Mouse (Mus musculus): ENCODE results near the gene Dnajb5. TPM values are rescaled to one million over a fixed set of nuclear protein-coding genes. Genes with fewer than 3 reads are reported as not detected.

Gene Dnajb5
- 6.4 and 7.8 TPM in 2 replicates for polyA plus RNA-seq (2015; fragmentation: Nextera tagmentation; extraction: Ambion mirVana)

DNA sequence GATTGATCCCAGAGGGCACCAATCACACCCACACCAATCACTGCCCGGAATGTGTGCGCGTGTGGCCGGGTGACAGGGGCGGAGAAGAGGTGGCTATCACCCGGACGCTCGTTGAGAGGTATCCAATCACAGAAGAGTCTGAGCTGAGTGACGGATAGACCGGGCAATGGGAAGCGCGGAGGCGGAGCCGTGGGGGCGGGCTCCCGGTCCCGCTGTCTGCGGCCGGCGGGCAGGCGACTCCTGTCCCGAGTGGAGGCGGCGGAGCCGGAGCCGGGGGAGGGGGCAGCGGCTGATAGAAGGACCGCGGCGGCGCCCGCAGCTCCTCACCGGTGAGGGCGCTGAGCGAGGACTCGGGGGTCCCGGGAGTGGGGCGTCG, at the start of gene Dnajb5:
Gene Dnajb5, plus strand, starts transcription at position 139 of the 376 bp plus-strand sequence.

DNA sequence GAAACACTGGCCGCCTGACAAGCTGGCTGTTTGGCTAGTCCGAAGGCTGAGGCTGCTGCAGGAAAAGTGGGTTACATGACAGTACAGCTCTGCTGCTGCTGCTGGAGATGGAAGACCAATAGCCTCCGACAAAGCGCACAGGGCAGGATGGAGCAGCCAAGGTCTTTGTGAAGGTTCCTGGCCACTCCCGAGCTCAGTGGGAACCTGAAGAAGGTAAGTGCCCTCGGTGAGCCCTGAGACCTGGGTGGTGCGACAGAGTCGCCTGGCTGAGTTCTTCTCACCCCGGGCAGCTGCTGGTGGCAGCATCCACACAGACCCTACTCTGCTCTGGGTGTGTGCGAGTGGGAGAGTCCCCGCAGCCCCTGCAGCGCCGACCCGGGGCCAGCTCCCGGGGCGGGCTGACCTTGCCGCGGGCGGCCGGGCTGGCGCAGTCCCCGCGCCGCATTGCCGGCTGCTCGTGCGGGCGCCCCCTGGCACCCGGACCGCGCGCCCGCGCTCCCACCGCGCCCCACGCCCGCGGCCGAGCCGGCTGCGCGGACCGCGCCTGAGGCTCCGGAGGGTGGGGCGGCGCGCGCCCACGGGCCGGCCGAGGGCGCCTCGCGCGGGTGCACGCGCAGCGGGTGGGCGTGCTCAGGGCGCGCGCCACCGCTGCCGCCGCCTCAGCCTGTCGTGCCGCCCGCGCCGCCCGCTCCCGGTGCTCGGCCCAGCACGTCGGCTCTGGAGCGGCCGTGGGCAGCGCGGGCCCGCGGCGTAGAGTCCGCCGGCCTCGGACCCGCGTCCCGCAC, 32.8 kb upstream of the Dnajb5 start, which contains the start of gene Phf24:
Gene Phf24, plus strand, starts transcription at position 44 of the 785 bp plus-strand sequence.

DNA sequence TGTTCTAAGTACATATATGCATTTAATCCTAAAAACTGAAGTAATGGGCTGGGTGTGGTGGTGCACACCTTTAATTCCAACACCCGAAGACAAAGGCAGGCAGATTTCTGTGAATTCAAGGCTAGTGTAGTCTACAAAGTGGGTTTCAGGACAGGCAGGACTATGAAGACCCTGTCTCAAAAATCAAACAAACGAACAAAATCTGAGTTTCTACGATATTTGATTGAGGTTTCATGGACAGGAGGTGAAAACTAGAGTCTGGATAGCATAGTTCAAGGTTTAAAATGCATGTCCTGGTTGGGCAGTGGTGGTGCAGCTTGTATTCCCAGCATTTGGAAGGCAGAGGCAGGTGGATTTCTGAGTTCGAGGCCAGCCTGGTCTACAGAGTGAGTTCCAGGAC, 19.7 kb downstream of the Dnajb5 start, which contains the start of gene 1700022I11Rik:
Gene 1700022I11Rik, plus strand, starts transcription at position 301 of the 400 bp plus-strand sequence.

DNA sequence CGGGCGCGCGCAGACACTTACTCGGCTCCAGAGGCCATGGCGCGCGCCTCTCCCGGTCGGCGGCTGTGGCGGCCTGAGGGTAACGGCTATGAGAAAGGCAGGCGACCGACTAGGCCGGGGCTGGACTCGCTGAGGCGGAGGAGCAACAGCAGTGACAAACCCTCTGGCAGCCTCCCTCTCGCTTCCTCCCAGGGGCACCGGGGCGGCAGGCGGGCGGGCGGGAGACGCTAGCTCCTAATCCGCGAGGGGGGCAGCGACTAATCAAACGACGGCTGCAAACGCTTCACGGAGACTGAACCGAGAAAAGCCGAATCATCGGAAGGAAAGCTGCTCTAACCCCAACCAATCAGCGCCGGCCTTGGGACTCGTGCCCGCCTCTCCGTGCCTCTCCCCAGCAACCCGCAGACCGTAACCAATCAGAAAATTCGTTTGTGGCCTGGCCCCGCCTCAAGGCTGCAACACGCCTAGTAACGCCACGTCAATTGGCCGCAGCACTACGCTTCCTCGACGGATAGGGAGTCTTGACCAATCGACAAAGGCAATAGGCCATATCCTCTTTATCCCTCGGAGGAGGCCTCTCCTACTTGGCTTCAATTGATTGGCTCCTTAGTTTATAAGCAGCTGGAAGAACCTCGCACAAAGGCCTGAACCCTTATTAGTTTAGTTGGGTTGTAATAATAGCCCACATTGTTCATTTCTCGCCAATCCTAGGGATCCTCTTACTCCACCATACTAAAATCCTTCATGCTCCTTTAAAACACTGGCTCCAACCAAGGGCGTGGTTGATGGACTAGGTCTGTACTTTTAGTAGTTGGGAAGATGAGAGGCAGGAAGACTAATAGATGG, 50.8 kb downstream of the Dnajb5 start, which contains the start of gene Vcp:
Gene Vcp, minus strand, starts transcription at position 367 of the 846 bp plus-strand sequence.

Other genes with a start within 250 kb of the Dnajb5 start
- not detected in 2 replicates for gene 4930578G10Rik, start 214.3 kb upstream of the Dnajb5 start, polyA plus RNA-seq (2015; fragmentation: Nextera tagmentation; extraction: Ambion mirVana)
- 0.26 and 0.38 TPM in 2 replicates for gene Ccl19, start 193.2 kb upstream of the Dnajb5 start, polyA plus RNA-seq (2015; fragmentation: Nextera tagmentation; extraction: Ambion mirVana)
- 5.0 and 15.3 TPM in 2 replicates for gene Ccl21a, start 175.8 kb upstream of the Dnajb5 start, polyA plus RNA-seq (2015; fragmentation: Nextera tagmentation; extraction: Ambion mirVana)
- 0.06 TPM in 1 of 2 replicates, not detected in the other for gene Fam205a1, start 95.9 kb upstream of the Dnajb5 start, polyA plus RNA-seq (2015; fragmentation: Nextera tagmentation; extraction: Ambion mirVana)
- gene Gm12394, start 93.0 kb upstream of the Dnajb5 start, polyA plus RNA-seq (2015; fragmentation: Nextera tagmentation; extraction: Ambion mirVana) = 0.09 and 0.28 TPM in 2 replicates
- gene Fam205c, start 75.6 kb upstream of the Dnajb5 start, polyA plus RNA-seq (2015; fragmentation: Nextera tagmentation; extraction: Ambion mirVana) = 0.24 and 0.95 TPM in 2 replicates
- 1.3 and 3.7 TPM in 2 replicates for gene Phf24, start 33.2 kb upstream of the Dnajb5 start, polyA plus RNA-seq (2015; fragmentation: Nextera tagmentation; extraction: Ambion mirVana)
- 0.25 and 0.59 TPM in 2 replicates for gene 1700022I11Rik, start 19.8 kb downstream of the Dnajb5 start, polyA plus RNA-seq (2015; fragmentation: Nextera tagmentation; extraction: Ambion mirVana)
- 248 and 385 TPM in 2 replicates for gene Vcp, start 50.7 kb downstream of the Dnajb5 start, polyA plus RNA-seq (2015; fragmentation: Nextera tagmentation; extraction: Ambion mirVana)
- gene Fancg, start 60.7 kb downstream of the Dnajb5 start, polyA plus RNA-seq (2015; fragmentation: Nextera tagmentation; extraction: Ambion mirVana) = 7.6 and 10.2 TPM in 2 replicates
- gene Pigo, start 76.0 kb downstream of the Dnajb5 start, polyA plus RNA-seq (2015; fragmentation: Nextera tagmentation; extraction: Ambion mirVana) = 9.7 and 11.1 TPM in 2 replicates
- gene Stoml2, start 81.9 kb downstream of the Dnajb5 start, polyA plus RNA-seq (2015; fragmentation: Nextera tagmentation; extraction: Ambion mirVana) = 260 and 353 TPM in 2 replicates
- 8.2 and 14.9 TPM in 2 replicates for gene Fam214b, start 96.4 kb downstream of the Dnajb5 start, polyA plus RNA-seq (2015; fragmentation: Nextera tagmentation; extraction: Ambion mirVana)
- gene Unc13b, start 109.1 kb downstream of the Dnajb5 start, polyA plus RNA-seq (2015; fragmentation: Nextera tagmentation; extraction: Ambion mirVana) = 2.6 and 3.0 TPM in 2 replicates

Data from adrenal gland, postnatal 0 days (tissue).